Mouse (Mus musculus): ENCODE results near the gene Fcamr. TPM values are rescaled to one million over a fixed set of nuclear protein-coding genes. Genes with fewer than 3 reads are reported as not detected.

Fcamr gene
- polyA plus RNA-seq, 1 experiment from 2014 or later = not detected

DNA sequence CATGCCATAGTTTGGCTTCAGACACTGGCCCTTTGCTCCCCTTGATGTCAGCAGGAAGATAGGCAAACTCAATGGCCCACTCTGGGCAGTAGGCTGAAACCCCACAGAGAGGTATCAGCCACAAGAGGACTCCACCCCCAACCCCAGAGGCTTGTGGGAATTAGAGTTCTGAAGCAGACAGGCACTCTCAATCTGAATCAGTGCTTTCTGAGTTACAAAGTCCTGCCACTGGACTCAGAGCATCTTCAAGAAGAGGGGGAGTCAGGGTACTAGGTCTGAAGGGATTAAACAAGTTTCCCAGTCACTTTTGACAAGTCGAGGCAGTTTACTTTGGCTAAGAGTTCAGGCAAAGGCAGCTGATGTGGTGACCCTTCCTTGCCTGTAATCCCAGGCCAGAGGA, 19.0 kb downstream of the Fcamr start:
- WGBS = 91% methylated on average over 1 of the region's 1 CpGs
- Histone ChIP-seq H3K27ac (ENCODE audit: low read depth, low read length) (no peak overlapping the region), H3K36me3 (ENCODE audit: control insufficient read depth, insufficient read depth, low read length) (no peaks in the 10 kb centered on the region), H3K9ac (ENCODE audit: low read length) (no peak overlapping the region), H3K4me2 (ENCODE audit: low read depth) (no peak overlapping the region), H3K4me1 (ENCODE audit: control insufficient read depth, insufficient read depth, low read length) (no peaks in the 10 kb centered on the region), H3K4me3 (ENCODE audit: low read depth, low read length) (no peak overlapping the region), H3K27me3 (ENCODE audit: control insufficient read depth, insufficient read depth, low read length) (no peaks in the 10 kb centered on the region), H3K9me3 (ENCODE audit: control insufficient read depth, low read length) (no peaks in the 10 kb centered on the region)
- DNase-seq (ENCODE audit: low spot score) = no peak
- no peak for ATAC-seq (ENCODE audit: insufficient read depth, low FRiP score, low TSS enrichment)

DNA sequence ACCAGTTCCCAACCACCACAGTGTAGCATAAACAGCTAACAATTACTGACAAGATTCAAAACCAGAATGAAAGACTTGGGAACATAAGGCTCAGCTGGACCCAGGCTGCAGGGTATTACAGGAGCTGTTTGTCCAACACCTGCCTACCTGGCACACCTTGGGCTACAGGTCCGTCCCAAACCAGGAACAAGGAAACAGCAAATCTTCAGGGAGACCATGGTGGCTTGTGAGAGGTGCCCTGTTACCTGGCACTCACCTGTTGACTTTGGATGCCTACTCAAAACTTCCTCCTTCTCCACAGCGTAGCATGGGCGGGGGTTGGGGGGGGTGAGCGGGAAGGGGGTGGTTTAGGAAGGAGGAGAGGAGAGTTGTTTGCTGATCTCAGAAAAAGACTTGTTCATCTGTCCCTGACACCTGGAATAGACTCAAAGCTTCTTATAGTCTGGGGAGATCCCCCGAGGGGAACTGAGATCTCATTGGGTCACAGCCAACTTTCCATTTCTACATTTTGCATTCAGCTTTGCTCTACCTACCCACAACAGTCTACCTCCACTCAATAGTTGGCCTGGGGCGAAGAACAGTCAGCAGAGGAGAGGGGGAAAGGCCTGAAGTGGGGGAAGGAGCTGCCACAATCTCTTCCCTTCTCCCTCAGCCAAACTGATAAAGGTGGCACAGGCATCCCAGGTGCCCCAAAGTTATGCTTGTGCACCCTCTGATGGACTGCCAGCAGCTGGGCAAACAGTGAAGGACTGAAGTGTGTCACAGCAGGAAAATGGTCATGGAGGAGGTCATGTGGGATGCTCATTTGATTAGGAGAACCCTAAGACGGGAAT, 19.8 kb downstream of the Fcamr start:
- Histone ChIP-seq H3K9me3 (ENCODE audit: control insufficient read depth, low read length) (no peaks in the 10 kb centered on the region), H3K4me2 (ENCODE audit: low read depth) (no peak overlapping the region), H3K4me3 (ENCODE audit: low read depth, low read length) (no peak overlapping the region), H3K27ac (ENCODE audit: low read depth, low read length) (no peak overlapping the region), H3K4me1 (ENCODE audit: control insufficient read depth, insufficient read depth, low read length) (no peaks in the 10 kb centered on the region), H3K27me3 (ENCODE audit: control insufficient read depth, insufficient read depth, low read length) (no peaks in the 10 kb centered on the region), H3K36me3 (ENCODE audit: control insufficient read depth, insufficient read depth, low read length) (no peaks in the 10 kb centered on the region), H3K9ac (ENCODE audit: low read length) (no peak overlapping the region)
- WGBS = 87% methylated on average over 7 of the region's 7 CpGs
- DNase-seq (ENCODE audit: low spot score) (no peak), ATAC-seq (ENCODE audit: insufficient read depth, low FRiP score, low TSS enrichment) (no peak)

DNA sequence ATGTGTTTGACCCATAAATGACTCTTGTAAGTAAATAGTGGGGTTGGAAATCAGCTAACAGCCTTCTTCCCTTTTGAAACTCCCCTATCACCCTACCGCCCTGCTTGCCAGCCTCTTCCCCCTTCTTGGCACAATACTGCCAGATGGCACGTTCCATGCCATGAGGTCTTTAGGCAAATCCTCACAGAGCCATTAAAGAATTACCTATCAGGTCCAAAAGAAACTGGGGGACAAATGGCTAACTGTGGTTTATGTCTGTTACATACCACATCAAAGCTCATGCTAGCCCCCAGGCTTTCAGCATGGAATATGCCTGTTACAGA, 20.4 kb downstream of the Fcamr start:
- Histone ChIP-seq H3K27ac (ENCODE audit: low read depth, low read length) (no peak overlapping the region), H3K27me3 (ENCODE audit: control insufficient read depth, insufficient read depth, low read length) (no peaks in the 10 kb centered on the region), H3K4me1 (ENCODE audit: control insufficient read depth, insufficient read depth, low read length) (no peaks in the 10 kb centered on the region), H3K9ac (ENCODE audit: low read length) (no peak overlapping the region), H3K9me3 (ENCODE audit: control insufficient read depth, low read length) (no peaks in the 10 kb centered on the region), H3K36me3 (ENCODE audit: control insufficient read depth, insufficient read depth, low read length) (no peaks in the 10 kb centered on the region), H3K4me2 (ENCODE audit: low read depth) (no peak overlapping the region), H3K4me3 (ENCODE audit: low read depth, low read length) (no peak overlapping the region)
- WGBS = 89% methylated on average over 2 of the region's 2 CpGs
- ATAC-seq (ENCODE audit: insufficient read depth, low FRiP score, low TSS enrichment) (no peak), DNase-seq (ENCODE audit: low spot score) (no peak)

DNA sequence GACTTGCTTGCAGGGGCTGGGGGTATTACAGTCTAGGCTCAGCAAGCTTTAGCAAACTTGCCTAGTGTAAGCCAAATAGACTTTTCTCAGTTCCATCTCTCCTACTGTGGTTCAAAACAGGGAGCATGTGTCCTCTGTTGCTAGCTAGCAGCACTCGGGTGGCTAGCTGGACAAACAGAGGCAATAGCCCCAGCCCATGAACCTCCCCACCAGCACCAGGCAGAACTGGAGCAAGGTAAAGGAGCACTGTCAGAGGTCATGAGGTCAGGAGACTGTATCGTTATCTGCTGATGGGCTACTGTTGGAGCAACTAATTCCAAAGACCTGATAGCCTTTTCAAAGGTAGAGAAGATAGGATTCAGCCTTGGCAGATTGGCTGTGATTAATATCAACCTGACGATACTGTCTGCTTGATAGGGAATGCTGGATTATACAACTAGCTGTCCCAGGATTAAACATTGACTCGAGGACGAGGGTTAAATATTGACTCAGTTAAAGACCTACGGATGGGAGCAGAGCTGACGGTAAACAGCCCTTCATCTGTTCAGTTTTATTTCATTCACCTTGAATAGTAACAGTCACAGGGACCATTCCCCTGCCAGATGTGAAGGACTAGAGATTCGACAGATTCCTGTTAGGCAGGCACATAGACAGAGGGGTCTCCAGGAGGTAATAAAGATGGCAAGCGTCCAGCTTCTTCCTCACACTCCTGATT, 21.4 kb downstream of the Fcamr start:
- H3K4me3 ChIP-seq (ENCODE audit: low read depth, low read length) = no peak overlapping the region
- H3K4me1 ChIP-seq (ENCODE audit: control insufficient read depth, insufficient read depth, low read length) = no peaks in the 10 kb centered on the region
- H3K9ac ChIP-seq (ENCODE audit: low read length) = no peak overlapping the region
- H3K9me3 ChIP-seq (ENCODE audit: control insufficient read depth, low read length) = no peaks in the 10 kb centered on the region
- H3K36me3 ChIP-seq (ENCODE audit: control insufficient read depth, insufficient read depth, low read length) = no peaks in the 10 kb centered on the region
- no peak for DNase-seq (ENCODE audit: low spot score)
- H3K27ac ChIP-seq (ENCODE audit: low read depth, low read length) = no peak overlapping the region
- H3K4me2 ChIP-seq (ENCODE audit: low read depth) = no peak overlapping the region
- 79% methylated on average over 9 of the region's 9 CpGs for WGBS
- ATAC-seq (ENCODE audit: insufficient read depth, low FRiP score, low TSS enrichment) = no peak
- H3K27me3 ChIP-seq (ENCODE audit: control insufficient read depth, insufficient read depth, low read length) = no peaks in the 10 kb centered on the region

DNA sequence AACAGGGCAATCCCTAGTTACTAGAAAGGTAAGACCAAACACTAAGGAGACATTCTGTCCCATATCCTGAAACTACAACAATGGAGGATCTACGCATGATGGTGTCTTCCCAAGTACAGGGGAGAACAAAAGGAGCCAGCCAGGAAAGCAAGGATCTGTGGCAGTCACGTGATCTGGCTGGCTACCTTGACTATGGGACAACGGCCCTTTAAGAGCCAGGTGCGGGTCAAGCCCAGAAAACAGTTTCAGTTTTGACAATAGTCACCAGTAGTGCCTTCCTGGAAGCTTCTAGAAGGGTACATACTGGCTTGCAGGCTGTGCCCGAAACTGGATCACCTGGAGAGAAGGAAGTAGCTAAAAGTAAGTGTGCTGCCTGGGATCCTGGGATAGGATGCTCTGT, 25.7 kb downstream of the Fcamr start, which contains the start of gene Pigr:
TSS of gene Pigr (plus strand) at position 237 of the 400 bp plus-strand sequence.
- Histone ChIP-seq H3K9ac (ENCODE audit: low read length) (no peak within 1 kb of the TSS), H3K4me2 (ENCODE audit: low read depth) (no peak within 1 kb of the TSS), H3K27me3 (ENCODE audit: control insufficient read depth, insufficient read depth, low read length) (no peaks in the 10 kb centered on the region), H3K36me3 (ENCODE audit: control insufficient read depth, insufficient read depth, low read length) (no peaks in the 10 kb centered on the region), H3K4me3 (ENCODE audit: low read depth, low read length) (no peak within 1 kb of the TSS), H3K27ac (ENCODE audit: low read depth, low read length) (no peak within 1 kb of the TSS), H3K4me1 (ENCODE audit: control insufficient read depth, insufficient read depth, low read length) (no peaks in the 10 kb centered on the region), H3K9me3 (ENCODE audit: control insufficient read depth, low read length) (no peaks in the 10 kb centered on the region)
- no peak for DNase-seq (ENCODE audit: low spot score)
- ATAC-seq (ENCODE audit: insufficient read depth, low FRiP score, low TSS enrichment) = no peak
- 88% methylated on average over 5 of the region's 5 CpGs for WGBS

DNA sequence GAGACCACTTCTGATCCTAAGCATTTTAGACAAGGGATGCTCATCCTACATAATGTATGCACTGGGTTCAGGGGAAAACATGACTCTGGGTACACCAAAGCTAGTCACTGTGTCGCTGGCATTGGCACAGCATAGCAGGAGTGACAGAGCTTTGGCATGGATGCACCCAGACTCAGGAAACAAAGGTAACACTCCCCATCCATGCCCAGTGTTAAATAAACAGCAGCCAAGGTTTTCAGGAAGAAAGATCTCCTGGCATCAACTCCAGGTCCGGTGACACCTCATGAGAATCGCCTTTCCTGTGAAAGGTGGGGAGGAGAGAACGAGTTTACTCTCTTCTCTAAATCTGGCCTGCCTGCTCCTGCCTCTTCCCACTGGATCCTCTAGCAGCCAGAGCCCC, 28.0 kb downstream of the Fcamr start:
- Histone ChIP-seq H3K4me2 (ENCODE audit: low read depth) (no peak overlapping the region), H3K27me3 (ENCODE audit: control insufficient read depth, insufficient read depth, low read length) (no peaks in the 10 kb centered on the region), H3K27ac (ENCODE audit: low read depth, low read length) (no peak overlapping the region), H3K4me3 (ENCODE audit: low read depth, low read length) (no peak overlapping the region), H3K4me1 (ENCODE audit: control insufficient read depth, insufficient read depth, low read length) (no peaks in the 10 kb centered on the region), H3K9ac (ENCODE audit: low read length) (no peak overlapping the region), H3K9me3 (ENCODE audit: control insufficient read depth, low read length) (no peaks in the 10 kb centered on the region), H3K36me3 (ENCODE audit: control insufficient read depth, insufficient read depth, low read length) (no peaks in the 10 kb centered on the region)
- WGBS = 82% methylated on average over 4 of the region's 4 CpGs
- ATAC-seq (ENCODE audit: insufficient read depth, low FRiP score, low TSS enrichment) (no peak), DNase-seq (ENCODE audit: low spot score) (no peak)

DNA sequence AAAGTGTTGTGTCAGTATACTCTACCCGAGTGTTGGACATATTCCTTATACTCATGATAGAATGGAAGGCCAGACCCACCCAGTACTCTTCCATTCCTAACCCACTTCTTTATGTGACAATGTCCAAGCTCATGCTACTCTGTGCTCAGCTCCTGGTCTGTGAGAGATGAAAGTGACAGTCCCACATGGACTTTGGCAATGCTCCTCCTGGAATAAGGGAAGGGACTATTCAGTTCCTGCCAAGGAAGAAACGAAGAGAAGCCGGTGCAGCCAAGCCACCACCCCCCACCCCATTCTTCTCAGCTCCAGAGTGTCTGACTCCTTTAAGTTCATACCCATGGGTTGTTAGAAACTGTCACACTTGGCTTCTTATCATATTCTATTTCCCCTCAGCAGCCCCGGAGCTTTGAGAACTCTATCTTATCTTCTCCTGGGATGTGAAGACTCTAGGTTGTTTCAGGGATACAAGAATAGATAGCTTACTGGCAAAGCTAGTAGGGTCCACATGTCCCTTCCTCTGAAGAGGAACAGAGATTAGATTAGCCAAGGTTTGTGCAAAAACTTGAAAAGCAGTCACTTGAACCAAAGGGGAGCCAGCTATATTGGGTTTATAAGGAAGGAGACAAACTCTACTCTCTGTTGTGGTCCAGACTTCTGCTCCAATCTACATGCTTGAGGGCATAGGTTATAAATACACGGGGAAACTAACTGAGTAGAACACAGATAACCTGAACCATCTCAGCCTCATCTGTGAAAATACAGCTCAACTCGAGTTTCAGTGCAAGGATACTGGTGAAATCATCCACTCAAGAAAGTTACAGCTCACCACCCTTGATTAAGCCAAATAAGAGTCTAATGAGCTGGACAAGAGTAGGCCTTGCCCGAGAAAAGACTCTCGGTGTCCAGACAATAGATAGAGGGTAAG, 29.5 kb downstream of the Fcamr start:
- H3K9ac ChIP-seq (ENCODE audit: low read length) = no peak overlapping the region
- no peaks in the 10 kb centered on the region for H3K4me1 ChIP-seq (ENCODE audit: control insufficient read depth, insufficient read depth, low read length)
- no peak overlapping the region for H3K27ac ChIP-seq (ENCODE audit: low read depth, low read length)
- ATAC-seq (ENCODE audit: insufficient read depth, low FRiP score, low TSS enrichment) (no peak), DNase-seq (ENCODE audit: low spot score) (no peak)
- WGBS = 86% methylated on average over 8 of the region's 8 CpGs
- H3K27me3 ChIP-seq (ENCODE audit: control insufficient read depth, insufficient read depth, low read length) = no peaks in the 10 kb centered on the region
- no peak overlapping the region for H3K4me3 ChIP-seq (ENCODE audit: low read depth, low read length)
- H3K36me3 ChIP-seq (ENCODE audit: control insufficient read depth, insufficient read depth, low read length) = no peaks in the 10 kb centered on the region
- no peak overlapping the region for H3K4me2 ChIP-seq (ENCODE audit: low read depth)
- no peaks in the 10 kb centered on the region for H3K9me3 ChIP-seq (ENCODE audit: control insufficient read depth, low read length)

DNA sequence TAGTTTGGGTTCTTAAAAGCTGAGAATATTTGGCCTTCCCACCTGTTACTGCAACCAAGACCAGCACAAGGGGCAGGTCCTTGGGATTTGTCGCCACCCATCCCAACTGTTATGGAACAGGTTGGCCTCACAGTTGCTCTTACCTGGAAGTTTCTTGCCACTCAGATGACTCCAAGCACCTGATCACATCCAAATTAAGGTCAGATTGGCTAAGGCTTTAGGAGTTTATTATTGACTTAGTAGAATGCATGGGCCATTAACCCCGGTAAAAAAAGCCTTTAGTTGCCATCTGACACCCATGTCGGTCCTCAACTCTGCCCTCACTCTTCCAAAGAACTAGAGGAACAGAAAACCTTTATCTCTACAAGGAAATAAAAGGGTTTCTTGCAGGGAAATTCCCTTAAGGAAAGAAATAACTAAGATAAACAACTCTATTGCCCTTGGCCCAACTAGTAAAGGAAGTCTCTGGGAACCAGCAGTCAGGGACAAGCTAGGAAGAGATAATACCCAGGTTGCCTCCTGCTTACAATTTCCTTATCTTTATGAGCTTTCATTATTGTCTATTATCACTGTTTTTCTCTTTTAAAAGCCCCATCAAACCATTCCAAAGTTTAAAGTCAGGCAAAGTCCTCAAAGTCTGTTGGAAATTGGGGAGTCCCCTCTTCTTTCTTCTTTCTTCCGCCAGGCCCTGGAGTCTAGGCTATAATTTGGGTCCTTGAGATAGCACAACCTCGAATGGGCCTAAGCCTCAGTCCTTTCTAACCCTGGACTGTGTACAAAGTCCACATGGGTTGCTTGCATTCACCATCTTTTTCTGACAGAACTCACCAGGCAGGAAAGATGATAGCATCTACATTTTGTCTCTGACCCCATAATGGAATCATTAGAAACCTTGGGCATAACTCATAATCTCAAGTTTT, 31.8 kb downstream of the Fcamr start:
- WGBS = 78% methylated on average over 5 of the region's 5 CpGs
- H3K9ac ChIP-seq (ENCODE audit: low read length) = no peak overlapping the region
- no peaks in the 10 kb centered on the region for H3K36me3 ChIP-seq (ENCODE audit: control insufficient read depth, insufficient read depth, low read length)
- H3K9me3 ChIP-seq (ENCODE audit: control insufficient read depth, low read length) = no peaks in the 10 kb centered on the region
- H3K4me1 ChIP-seq (ENCODE audit: control insufficient read depth, insufficient read depth, low read length) = no peaks in the 10 kb centered on the region
- no peak overlapping the region for H3K4me2 ChIP-seq (ENCODE audit: low read depth)
- DNase-seq (ENCODE audit: low spot score) (no peak), ATAC-seq (ENCODE audit: insufficient read depth, low FRiP score, low TSS enrichment) (no peak)
- no peaks in the 10 kb centered on the region for H3K27me3 ChIP-seq (ENCODE audit: control insufficient read depth, insufficient read depth, low read length)
- no peak overlapping the region for H3K27ac ChIP-seq (ENCODE audit: low read depth, low read length)
- no peak overlapping the region for H3K4me3 ChIP-seq (ENCODE audit: low read depth, low read length)
